Mouse (Mus musculus) lung, postnatal 0 days (tissue): ENCODE results near the gene Dtnbp1. TPM values are rescaled to one million over a fixed set of nuclear protein-coding genes. Genes with fewer than 3 reads are reported as not detected.
A peak's percentile ranks its signal among the peaks of the same experiment; 100 is the strongest.

Experiments used
- ATAC-seq: fragments of 200-750 bp; cut with Nextera tagmentation; 2 replicates; pipeline ENCODE4 v1.8.0; 2017; ENCODE audit warnings: moderate library complexity
- DNase-seq: peaks from one replicate; pipeline ENCODE4 v3.0.0-alpha.2; 2016; ENCODE audit warnings: low spot score
- H3K27ac ChIP-seq: fragments of 300-500 bp; sonication (generic); 2 replicates; pipeline ENCODE4 v1.5.1; 2014; ENCODE audit warnings: antibody characterized with exemption, mild to moderate bottlenecking, low read length, mixed read lengths
- H3K27me3 ChIP-seq: fragments of 300-500 bp; sonication (generic); replicated peaks from 2 replicates; pipeline ENCODE4 v1.6.1; 2014; ENCODE audit warnings: low read length, mixed read lengths; ENCODE audit not compliant: insufficient read depth
- H3K36me3 ChIP-seq: fragments of 300-500 bp; sonication (generic); 2 replicates; pipeline ENCODE4 v1.6.1; 2014; ENCODE audit warnings: low read length, mixed read lengths; ENCODE audit not compliant: insufficient read depth
- H3K4me1 ChIP-seq: fragments of 300-500 bp; sonication (generic); 2 replicates; pipeline ENCODE4 v1.6.1; 2014; ENCODE audit warnings: antibody characterized with exemption, low read depth, low read length, mixed read lengths; ENCODE audit not compliant: insufficient read depth
- H3K4me2 ChIP-seq: fragments of 300-500 bp; sonication (generic); replicated peaks from 2 replicates; pipeline ENCODE4 v1.6.1; 2014; ENCODE audit warnings: low read depth, mild to moderate bottlenecking, low read length, moderate library complexity, mixed read lengths
- H3K4me3 ChIP-seq: fragments of 300-500 bp; sonication (generic); 2 replicates; pipeline ENCODE4 v1.5.1; 2014; ENCODE audit warnings: low read depth, low read length
- H3K9ac ChIP-seq: fragments of 300-500 bp; sonication (generic); replicated peaks from 2 replicates; pipeline ENCODE4 v1.6.1; 2014; ENCODE audit warnings: low read depth, mild to moderate bottlenecking
- H3K9me3 ChIP-seq: fragments of 300-500 bp; sonication (generic); 2 replicates; pipeline ENCODE4 v1.6.1; 2016; ENCODE audit warnings: low read length, mixed read lengths
- CTCF ChIP-seq: IDR thresholded peaks from 2 replicates; pipeline ENCODE4 v1.5.1; 2016; ENCODE audit warnings: antibody characterized with exemption, mild to moderate bottlenecking
- EP300 ChIP-seq: IDR thresholded peaks from 2 replicates; pipeline ENCODE4 v1.6.1; 2016; ENCODE audit warnings: antibody characterized with exemption, mild to moderate bottlenecking, control low read depth
- WGBS: fragments of 180-500 bp; shearing (Covaris S2); extraction: QIAGEN DNeasy Blood & Tissue Kit; methylation state at CpG from one replicate; pipeline ENCODE4 v1.1.7; 2014; 5-methylcytosine and 5-hydroxymethylcytosine counted together
- polyA plus RNA-seq: library from polyadenylated mRNA; unstranded; fragments of >200 nt; fragmentation: Nextera tagmentation; extraction: Ambion mirVana; gene quantifications from 2 replicates; pipeline ENCODE4 v1.2.1, GENCODE M21; 2015

Gene Dtnbp1
- polyA plus RNA-seq, 1 experiment from 2014 or later, result 60.0 TPM

GRCm38 (mm10) chr13:44983635-44984401 is 18.1 kb downstream of the Dtnbp1 start:
- no peaks in the 10 kb centered on the region; the same call in 1 of the 2 replicates for H3K36me3 ChIP-seq
- H3K4me1 ChIP-seq, result no peaks in the 10 kb centered on the region
- H3K27ac ChIP-seq, result no peak overlapping the region
- no peak for TF ChIP-seq CTCF
- no peak for TF ChIP-seq EP300
- no peaks in the 10 kb centered on the region for H3K27me3 ChIP-seq
- H3K4me3 ChIP-seq, result no peak overlapping the region
- WGBS, result 74% methylated on average over 5 of the region's 5 CpGs
- H3K9me3 ChIP-seq, result no peaks in the 10 kb centered on the region
- DNase-seq, result peak; percentile 33
- no peak overlapping the region for H3K4me2 ChIP-seq
- no peak for ATAC-seq
- H3K9ac ChIP-seq, result no peak overlapping the region

DNA sequence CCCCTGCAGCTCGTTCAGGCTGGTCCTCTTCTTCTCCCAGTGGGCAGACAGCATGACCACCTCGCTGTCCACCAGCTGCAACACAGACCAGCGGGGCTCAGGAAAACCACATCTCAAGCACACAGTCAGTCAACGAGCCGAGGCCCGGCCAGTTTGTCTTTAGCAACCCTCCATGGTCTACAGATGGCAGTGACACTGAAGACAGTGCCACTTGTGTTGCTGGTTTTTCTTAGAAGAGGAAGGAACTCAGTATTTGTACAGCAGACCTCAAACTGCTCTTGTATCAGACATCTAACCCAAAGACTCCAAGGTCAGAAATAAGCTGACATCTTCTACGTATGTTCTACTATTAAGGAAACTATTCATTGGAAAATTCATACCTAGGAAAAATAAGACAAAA is 19.1 kb downstream of the Dtnbp1 start:
- DNase-seq, result no peak
- Histone ChIP-seq H3K36me3 (no peaks in the 10 kb centered on the region; the same call in 1 of the 2 replicates), H3K4me3 (no peak overlapping the region), H3K9ac (no peak overlapping the region), H3K4me2 (no peak overlapping the region), H3K27me3 (no peaks in the 10 kb centered on the region), H3K4me1 (no peaks in the 10 kb centered on the region), H3K9me3 (no peaks in the 10 kb centered on the region), H3K27ac (no peak overlapping the region)
- WGBS, result 79% methylated on average over 7 of the region's 7 CpGs
- no peak for TF ChIP-seq EP300
- TF ChIP-seq CTCF, result no peak
- ATAC-seq, result no peak

- Histone ChIP-seq H3K4me1 (no peaks in the 10 kb centered on the region), H3K4me3 (no peak overlapping the region), H3K27ac (no peak overlapping the region), H3K9me3 (no peaks in the 10 kb centered on the region), H3K9ac (no peak overlapping the region), H3K36me3 (no peaks in the 10 kb centered on the region; the same call in 1 of the 2 replicates), H3K27me3 (no peaks in the 10 kb centered on the region), H3K4me2 (no peak overlapping the region)
- DNase-seq (no peak), ATAC-seq (no peak)
- TF ChIP-seq CTCF, result no peak
- TF ChIP-seq EP300, result no peak
- 89% methylated on average over 7 of the region's 7 CpGs for WGBS
These were observed 22.5 kb downstream of the Dtnbp1 start for GRCm38 (mm10) chr13:44979433-44979832.

- H3K27ac ChIP-seq, result no peak overlapping the region
- peak; percentile 75 for TF ChIP-seq CTCF
- TF ChIP-seq EP300, result no peak
- H3K9ac ChIP-seq, result no peak overlapping the region
- no peaks in the 10 kb centered on the region for H3K4me1 ChIP-seq
- H3K4me2 ChIP-seq, result no peak overlapping the region
- no peaks in the 10 kb centered on the region for H3K9me3 ChIP-seq
- no peaks in the 10 kb centered on the region for H3K27me3 ChIP-seq
- H3K36me3 ChIP-seq, result no peaks in the 10 kb centered on the region; the same call in 1 of the 2 replicates
- WGBS, result 90% methylated on average over 2 of the region's 2 CpGs
- ATAC-seq (no peak), DNase-seq (peak; percentile 85)
- no peak overlapping the region for H3K4me3 ChIP-seq
These were observed 24.3 kb downstream of the Dtnbp1 start for GRCm38 (mm10) chr13:44977483-44978141.

DNA sequence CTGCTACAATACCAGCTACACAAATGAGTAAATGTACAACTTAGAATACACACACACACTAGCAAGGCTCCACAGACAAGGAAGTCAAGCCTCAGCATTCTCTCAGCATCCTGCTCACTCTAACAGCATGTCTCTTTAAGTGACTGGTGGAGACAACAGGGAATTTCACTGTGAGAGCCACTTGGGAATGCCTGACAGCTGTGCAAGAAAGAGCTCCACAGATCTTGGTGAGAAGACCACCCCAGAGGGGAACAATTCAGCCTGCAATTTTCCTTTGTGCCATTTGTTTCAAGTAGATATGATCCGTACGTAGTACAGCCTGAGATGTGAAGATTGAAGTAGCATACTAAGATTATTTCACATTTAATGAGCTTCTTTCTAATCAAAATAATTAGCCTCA is 24.9 kb downstream of the Dtnbp1 start:
- no peak overlapping the region for H3K4me2 ChIP-seq
- no peak overlapping the region for H3K9ac ChIP-seq
- no peak for ATAC-seq
- no peaks in the 10 kb centered on the region for H3K9me3 ChIP-seq
- H3K4me1 ChIP-seq, result no peaks in the 10 kb centered on the region
- DNase-seq, result no peak
- no peak overlapping the region for H3K4me3 ChIP-seq
- no peak for TF ChIP-seq EP300
- TF ChIP-seq CTCF, result no peak
- H3K27me3 ChIP-seq, result no peaks in the 10 kb centered on the region
- no peaks in the 10 kb centered on the region; the same call in 1 of the 2 replicates for H3K36me3 ChIP-seq
- H3K27ac ChIP-seq, result no peak overlapping the region
- WGBS, result 84% methylated on average over 2 of the region's 2 CpGs

GRCm38 (mm10) chr13:44960542-44961291 is 41.2 kb downstream of the Dtnbp1 start:
- Histone ChIP-seq H3K9ac (no peak overlapping the region), H3K4me1 (no peaks in the 10 kb centered on the region), H3K9me3 (no peaks in the 10 kb centered on the region), H3K27me3 (no peaks in the 10 kb centered on the region), H3K36me3 (no peaks in the 10 kb centered on the region), H3K4me2 (no peak overlapping the region), H3K4me3 (no peak overlapping the region), H3K27ac (no peak overlapping the region)
- no peak for ATAC-seq
- DNase-seq, result no peak
- 83% methylated on average over 5 of the region's 5 CpGs for WGBS
- TF ChIP-seq EP300, result no peak
- TF ChIP-seq CTCF, result no peak
